Comparison of ENCODE assay signal across 18 mouse cellular contexts in genomic region chr5:36728403-36729085, GRCm38 (mm10). TPM values are rescaled to one million over a fixed set of nuclear protein-coding genes. Genes with fewer than 3 reads are reported as not detected.
DNase-seq lines count a peak whose midpoint lies in the region; ATAC-seq and TF ChIP-seq lines count a peak whose summit lies in the region.
"Had no signal": no experiment of that assay in that cellular context is flagged by ENCODE, and none has a peak within 500 bp of the region (broad histone marks: within the 10 kb centered on the region; RNA-seq: fewer than 3 reads in every experiment).

No protein-coding gene starts in this region.

- intact Hi-C loops in heart, adult 2 months (cut with DNase I), result no loop called here

- ATAC-seq in liver, postnatal 0 days, result no peak
- no peak for ATAC-seq in intestine, embryonic 15.5 days
- no peak for ATAC-seq in stomach, postnatal 0 days (ENCODE audit: low FRiP score, low TSS enrichment)
- ATAC-seq: hindbrain, postnatal 0 days; lung, postnatal 0 days; midbrain, embryonic 13.5 days had no signal

- H3K9ac ChIP-seq in heart, adult 2 months (ENCODE audit: low read depth, low read length), result no peak overlapping the region
- H3K9ac ChIP-seq in liver, adult 2 months (ENCODE audit: low read depth, low read length), result no peak overlapping the region
- H3K9ac ChIP-seq in liver, postnatal 0 days (replicated peaks), result no peak overlapping the region
- no peak overlapping the region for H3K9ac ChIP-seq in intestine, embryonic 15.5 days
- no peak overlapping the region for H3K9ac ChIP-seq in stomach, postnatal 0 days (ENCODE audit: low read length)
- H3K9ac ChIP-seq: forebrain, embryonic 12.5 days; liver, embryonic 15.5 days; midbrain, embryonic 13.5 days; neural tube, embryonic 13.5 days had no signal

- H3K4me3 ChIP-seq in heart, adult 2 months, result no peak overlapping the region
- H3K4me3 ChIP-seq in liver, adult 2 months (ENCODE audit: insufficient read depth, low read depth, low read length), result no peak overlapping the region
- H3K4me3 ChIP-seq in liver, postnatal 0 days (ENCODE audit: low read depth, low read length), result no peak overlapping the region
- H3K4me3 ChIP-seq in intestine, embryonic 15.5 days (replicated peaks), result no peak overlapping the region
- no peak overlapping the region for H3K4me3 ChIP-seq in stomach, postnatal 0 days (ENCODE audit: low read depth, low read length)
- H3K4me3 ChIP-seq: forebrain, embryonic 12.5 days; limb, embryonic 10.5 days; liver, embryonic 15.5 days; midbrain, embryonic 13.5 days; neural tube, embryonic 13.5 days had no signal

- peak; percentile 87 for DNase-seq in heart, adult 11 months
- DNase-seq in heart, adult 2 months, result no peak
- DNase-seq in liver, adult 2 months (ENCODE audit: extremely low read depth, low read depth, low spot score), result no peak
- DNase-seq in liver, postnatal 0 days, result no peak
- DNase-seq in stomach, postnatal 0 days (ENCODE audit: low spot score), result no peak
- DNase-seq in frontal cortex, adult 2 months (ENCODE audit: extremely low spot score in 1 of 2, low spot score in 1 of 2), result no peak
- DNase-seq: adrenal gland, postnatal 36 days; gastrocnemius, postnatal 14 days; spleen, adult 18-20 months; thymus, adult 18-20 months had no signal

- no peaks in the 10 kb centered on the region for H3K27me3 ChIP-seq in heart, adult 2 months (ENCODE audit: control insufficient read depth, insufficient read depth, low read length)
- no peaks in the 10 kb centered on the region for H3K27me3 ChIP-seq in liver, adult 2 months (ENCODE audit: control insufficient read depth, insufficient read depth, low read length)
- no peaks in the 10 kb centered on the region for H3K27me3 ChIP-seq in liver, postnatal 0 days (ENCODE audit: insufficient read depth, low read length)
- no peaks in the 10 kb centered on the region for H3K27me3 ChIP-seq in intestine, embryonic 15.5 days (replicated peaks)
- no peaks in the 10 kb centered on the region for H3K27me3 ChIP-seq in stomach, postnatal 0 days (ENCODE audit: control insufficient read depth, insufficient read depth, low read length)
- H3K27me3 ChIP-seq: midbrain, embryonic 13.5 days; neural tube, embryonic 13.5 days had no signal

- H3K27ac ChIP-seq in heart, adult 2 months, result no peak overlapping the region
- H3K27ac ChIP-seq in liver, adult 2 months (replicated peaks; ENCODE audit: insufficient read depth, low read depth, low read length), result peak overlapping the region; percentile 82
- no peak overlapping the region for H3K27ac ChIP-seq in liver, postnatal 0 days (ENCODE audit: low read depth)
- no peak overlapping the region for H3K27ac ChIP-seq in intestine, embryonic 15.5 days
- 0 out of 2 replicates have a peak overlapping the region, but pooled peaks have one; percentile 30 for H3K27ac ChIP-seq in stomach, postnatal 0 days (replicated peaks)
- H3K27ac ChIP-seq: forebrain, embryonic 12.5 days; hindbrain, postnatal 0 days; limb, embryonic 10.5 days; liver, embryonic 15.5 days; midbrain, embryonic 13.5 days; neural tube, embryonic 13.5 days had no signal

- H3K4me1 ChIP-seq in heart, adult 2 months (ENCODE audit: control insufficient read depth, insufficient read depth, low read length), result peaks cover 6% of the 10 kb centered on the region
- peaks cover 27% of the 10 kb centered on the region for H3K4me1 ChIP-seq in liver, adult 2 months (ENCODE audit: control insufficient read depth, insufficient read depth, low read length)
- peaks cover 42% of the 10 kb centered on the region for H3K4me1 ChIP-seq in liver, postnatal 0 days (ENCODE audit: insufficient read depth)
- peaks cover 10% of the 10 kb centered on the region for H3K4me1 ChIP-seq in intestine, embryonic 15.5 days (replicated peaks)
- no peaks in the 10 kb centered on the region for H3K4me1 ChIP-seq in stomach, postnatal 0 days (replicated peaks; ENCODE audit: control insufficient read depth, insufficient read depth)
- H3K4me1 ChIP-seq: forebrain, embryonic 12.5 days; midbrain, embryonic 13.5 days; neural tube, embryonic 13.5 days had no signal

- TF ChIP-seq CTCF in heart, adult 2 months (IDR thresholded peaks at IDR 0.05), result no peak
- TF ChIP-seq CTCF in liver, adult 2 months (IDR thresholded peaks at IDR 0.05; ENCODE audit: low read depth, low read length), result no peak
- no peak for TF ChIP-seq CTCF in liver, postnatal 0 days (IDR thresholded peaks at IDR 0.05; ENCODE audit: low read depth)
- TF ChIP-seq CTCF in stomach, postnatal 0 days (IDR thresholded peaks at IDR 0.05; ENCODE audit: low read depth), result no peak

- no peak overlapping the region for H3K4me2 ChIP-seq in liver, postnatal 0 days (ENCODE audit: low read depth, low read length)
- 0 out of 2 replicates have a peak overlapping the region, but pooled peaks have one; percentile 6 for H3K4me2 ChIP-seq in intestine, embryonic 15.5 days (replicated peaks)
- H3K4me2 ChIP-seq in stomach, postnatal 0 days (replicated peaks; ENCODE audit: low read depth), result no peak overlapping the region
- H3K4me2 ChIP-seq: forebrain, embryonic 12.5 days; liver, embryonic 15.5 days; midbrain, embryonic 13.5 days; neural tube, embryonic 13.5 days had no signal

- no peaks in the 10 kb centered on the region for H3K36me3 ChIP-seq in heart, adult 2 months (ENCODE audit: control insufficient read depth, insufficient read depth, low read length)
- H3K36me3 ChIP-seq in liver, adult 2 months (ENCODE audit: control insufficient read depth, insufficient read depth, low read length), result no peaks in the 10 kb centered on the region
- no peaks in the 10 kb centered on the region for H3K36me3 ChIP-seq in liver, postnatal 0 days (replicated peaks; ENCODE audit: insufficient read depth, low read length)
- H3K36me3 ChIP-seq in intestine, embryonic 15.5 days, result no peaks in the 10 kb centered on the region
- H3K36me3 ChIP-seq in stomach, postnatal 0 days (ENCODE audit: control insufficient read depth, insufficient read depth, low read length), result no peaks in the 10 kb centered on the region
- H3K36me3 ChIP-seq: forebrain, embryonic 12.5 days; limb, embryonic 10.5 days; liver, embryonic 15.5 days; midbrain, embryonic 13.5 days; neural tube, embryonic 13.5 days had no signal

- no peaks in the 10 kb centered on the region for H3K79me2 ChIP-seq in heart, adult 2 months (replicated peaks; ENCODE audit: control insufficient read depth, insufficient read depth, low read length)
- H3K79me2 ChIP-seq in liver, adult 2 months (ENCODE audit: control insufficient read depth, insufficient read depth, low read length), result no peaks in the 10 kb centered on the region

- H3K9me3 ChIP-seq in liver, postnatal 0 days (ENCODE audit: low read length), result no peaks in the 10 kb centered on the region
- no peaks in the 10 kb centered on the region for H3K9me3 ChIP-seq in intestine, embryonic 15.5 days
- no peaks in the 10 kb centered on the region for H3K9me3 ChIP-seq in stomach, postnatal 0 days (ENCODE audit: control insufficient read depth, low read length)
- H3K9me3 ChIP-seq: forebrain, embryonic 12.5 days; limb, embryonic 10.5 days; liver, embryonic 15.5 days; midbrain, embryonic 13.5 days; neural tube, embryonic 13.5 days had no signal

- no peak for TF ChIP-seq POLR2A in heart, adult 2 months (IDR thresholded peaks at IDR 0.05; ENCODE audit: insufficient read depth, low read depth, low read length)
- TF ChIP-seq POLR2A in liver, adult 2 months (IDR thresholded peaks at IDR 0.05; ENCODE audit: extremely low read depth, insufficient read depth, low read length), result no peak

- 72% methylated on average over 8 of the region's 8 CpGs for WGBS in heart, adult 2 months
- 58% methylated on average over 8 of the region's 8 CpGs for WGBS in liver, adult 2 months
- WGBS in liver, postnatal 0 days (ENCODE audit: insufficient replicate concordance), result 77% methylated on average over 8 of the region's 8 CpGs
- 69% methylated on average over 8 of the region's 8 CpGs for WGBS in intestine, embryonic 15.5 days
- WGBS in stomach, postnatal 0 days, result 69% methylated on average over 8 of the region's 8 CpGs

- no peak for TF ChIP-seq EP300 in heart, adult 2 months (IDR thresholded peaks at IDR 0.05; ENCODE audit: insufficient read depth, low read depth, low read length)
- no peak for TF ChIP-seq EP300 in liver, postnatal 0 days (IDR thresholded peaks at IDR 0.05; ENCODE audit: low read depth)
- no peak for TF ChIP-seq EP300 in stomach, postnatal 0 days (optimal IDR thresholded peaks at IDR 0.05)

RNA-seq across cellular contexts. Expression of gene Bloc1s4, which starts 19.9 kb away (rescaled TPM):
- total RNA-seq in heart, adult 2 months (2021), result 10 to 100 TPM; 11.1 to 13.5 TPM
- 8.8 and 9.7 TPM in 2 replicates for polyA plus RNA-seq in heart, adult 2 months (2012; rRNA removed)
- 12.9 and 15.7 TPM in 2 replicates for total RNA-seq in liver, adult 2 months (2014; rRNA removed)
- 16.5 and 19.4 TPM in 2 replicates for polyA plus RNA-seq in liver, adult 2 months (2012; rRNA removed)
- 14.6 and 17.9 TPM in 2 replicates for polyA plus RNA-seq in liver, postnatal 0 days (2015; fragmentation: Nextera tagmentation; extraction: Ambion mirVana)
- 21.8 and 23.5 TPM in 2 replicates for polyA plus RNA-seq in intestine, embryonic 15.5 days (2015; fragmentation: Nextera tagmentation; extraction: Ambion mirVana)
- polyA plus RNA-seq in stomach, postnatal 0 days (2015; fragmentation: Nextera tagmentation; extraction: Ambion mirVana), result 21.4 and 22.2 TPM in 2 replicates
- polyA plus RNA-seq in frontal cortex, adult 2 months (2012; rRNA removed), result 23.4 and 24.0 TPM in 2 replicates

RNA-seq across cellular contexts. Expression of gene D5Ertd579e, which starts 32.7 kb away (rescaled TPM):
- 100 to 1,000 TPM in 1 of 2 experiments, 10 to 100 TPM in 1; 81.8 to 104 TPM for total RNA-seq in heart, adult 2 months (2021)
- polyA plus RNA-seq in heart, adult 2 months (2012; rRNA removed), result 22.5 and 45.3 TPM in 2 replicates
- total RNA-seq in liver, adult 2 months (2014; rRNA removed), result 26.6 and 31.5 TPM in 2 replicates
- polyA plus RNA-seq in liver, adult 2 months (2012; rRNA removed), result 11.5 and 12.7 TPM in 2 replicates
- polyA plus RNA-seq in liver, postnatal 0 days (2015; fragmentation: Nextera tagmentation; extraction: Ambion mirVana), result 15.9 and 18.5 TPM in 2 replicates
- 15.6 and 16.7 TPM in 2 replicates for polyA plus RNA-seq in intestine, embryonic 15.5 days (2015; fragmentation: Nextera tagmentation; extraction: Ambion mirVana)
- polyA plus RNA-seq in stomach, postnatal 0 days (2015; fragmentation: Nextera tagmentation; extraction: Ambion mirVana), result 21.5 and 22.7 TPM in 2 replicates
- polyA plus RNA-seq in frontal cortex, adult 2 months (2012; rRNA removed), result 55.2 and 57.8 TPM in 2 replicates

Comparison
In these comparisons a context has a peak if more than half of its experiments do, and no peak if none do; other contexts are left out.
1. H3K27ac ChIP-seq: peak in liver, adult 2 months (single experiment) and stomach, postnatal 0 days (single experiment); none in heart, adult 2 months (single experiment), liver, postnatal 0 days (single experiment) and intestine, embryonic 15.5 days (single experiment).